Mouse (Mus musculus) liver, embryonic 15.5 days (tissue): ENCODE data around the gene Dynll2. TPM values are rescaled to one million over a fixed set of nuclear protein-coding genes. Genes with fewer than 3 reads are reported as not detected.

Experiments
- ATAC-seq: fragments of 200-750 bp; cut with Nextera tagmentation; 2 replicates; pipeline ENCODE4 v1.8.0; 2017; ENCODE audit warnings: moderate number of reproducible peaks, mild to moderate bottlenecking, moderate library complexity; ENCODE audit not compliant: insufficient read depth
- H3K27ac ChIP-seq: fragments of 300-500 bp; sonication (generic); replicated peaks from 2 replicates; pipeline ENCODE4 v1.5.1; 2015; ENCODE audit warnings: mild to moderate bottlenecking, inconsistent platforms
- H3K27me3 ChIP-seq: fragments of 300-500 bp; sonication (generic); 2 replicates; pipeline ENCODE4 v1.6.1; 2015; ENCODE audit warnings: mild to moderate bottlenecking, inconsistent platforms
- H3K36me3 ChIP-seq: fragments of 300-500 bp; sonication (generic); replicated peaks from 2 replicates; pipeline ENCODE4 v1.6.1; 2015; ENCODE audit warnings: moderate library complexity, mild to moderate bottlenecking, inconsistent platforms
- H3K4me1 ChIP-seq: fragments of 300-500 bp; sonication (generic); replicated peaks from 2 replicates; pipeline ENCODE4 v1.6.1; 2015; ENCODE audit warnings: inconsistent platforms
- H3K4me2 ChIP-seq: fragments of 300-500 bp; sonication (generic); 2 replicates; pipeline ENCODE4 v1.6.1; 2015; ENCODE audit warnings: moderate library complexity, mild to moderate bottlenecking, inconsistent platforms
- H3K4me3 ChIP-seq: fragments of 300-500 bp; sonication (generic); replicated peaks from 2 replicates; pipeline ENCODE4 v1.5.1; 2015; ENCODE audit warnings: mild to moderate bottlenecking, inconsistent platforms
- H3K9ac ChIP-seq: fragments of 300-500 bp; sonication (generic); 2 replicates; pipeline ENCODE4 v1.6.1; 2015; ENCODE audit warnings: moderate library complexity, mild to moderate bottlenecking, inconsistent platforms
- H3K9me3 ChIP-seq: fragments of 300-500 bp; sonication (generic); replicated peaks from 2 replicates; pipeline ENCODE4 v1.6.1; 2016; ENCODE audit warnings: inconsistent platforms
- WGBS: fragments of 180-500 bp; shearing (Covaris S2); methylation state at CpG from one replicate; pipeline ENCODE4 v1.1.7; 2015; ENCODE audit warnings: mixed read lengths; ENCODE audit not compliant: insufficient replicate concordance; 5-methylcytosine and 5-hydroxymethylcytosine counted together
- polyA plus RNA-seq: library from polyadenylated mRNA; unstranded; fragments of >200 nt; fragmentation: Nextera tagmentation; extraction: Ambion mirVana; gene quantifications from 2 replicates; pipeline ENCODE4 v1.2.1, GENCODE M21; 2015

Dynll2 gene
- polyA plus RNA-seq: 6.6 and 6.9 TPM in 2 replicates

DNA sequence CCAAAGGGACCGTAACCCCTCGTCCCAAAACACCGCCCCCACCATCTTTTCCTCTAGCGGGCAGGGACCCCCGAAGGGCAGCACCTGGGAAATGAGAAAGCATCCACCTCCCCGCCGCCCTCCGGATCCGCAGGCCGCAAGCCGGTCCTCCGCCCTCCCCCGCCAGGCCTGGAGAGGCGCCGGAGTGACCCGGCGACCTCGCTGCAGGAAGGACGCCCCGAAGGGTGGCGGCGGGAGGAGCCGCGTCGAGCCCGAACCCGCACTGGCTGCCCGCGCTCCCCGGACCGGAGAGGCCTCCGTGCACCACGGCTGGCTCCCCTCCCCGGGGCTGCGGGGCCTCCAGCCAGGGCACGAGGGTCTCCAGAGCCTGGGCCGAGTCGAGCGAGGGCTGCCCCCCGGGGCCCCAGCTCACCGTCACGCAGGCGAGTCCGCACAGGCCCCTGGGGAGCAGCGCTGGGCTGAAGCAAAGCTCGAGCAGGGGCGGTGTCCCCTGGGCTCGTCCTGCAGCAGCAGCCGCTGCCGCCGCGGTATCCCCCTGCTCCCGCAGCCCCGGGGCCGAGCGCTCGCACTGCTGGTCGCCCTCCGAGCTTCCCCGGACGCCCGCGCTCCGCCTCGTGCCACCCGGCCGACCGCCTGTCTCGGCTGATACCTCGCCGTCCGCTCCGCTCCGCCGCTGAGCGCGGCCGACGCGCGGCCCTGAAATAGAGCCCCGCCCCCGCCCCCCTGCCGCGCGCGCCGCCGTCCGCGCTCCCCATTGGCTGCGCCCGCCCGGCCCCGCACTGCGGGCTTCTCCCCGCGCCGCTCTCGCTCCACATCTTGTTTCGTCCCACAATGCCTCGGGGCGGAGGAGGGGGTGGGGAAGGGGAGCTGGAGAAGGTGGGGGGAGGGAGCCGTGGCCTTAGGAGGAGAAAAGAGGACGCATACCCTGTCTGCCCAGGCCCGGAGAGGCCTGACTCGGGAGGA lies at the start of gene Dynll2:
Gene Dynll2 (minus strand): TSS at position 703 of the 963 bp plus-strand sequence.
- Histone ChIP-seq H3K9me3 (no peaks in the 10 kb centered on the region), H3K27ac (peak within 1 kb of the TSS; percentile 86), H3K4me1 (peaks cover 33% of the 10 kb centered on the region), H3K4me3 (peak within 1 kb of the TSS; percentile 90), H3K27me3 (no peaks in the 10 kb centered on the region; the same call in 1 of the 2 replicates), H3K9ac (peak within 1 kb of the TSS; percentile 90), H3K4me2 (peak within 1 kb of the TSS; percentile 98), H3K36me3 (peaks cover 19% of the 10 kb centered on the region)
- ATAC-seq: peak; percentile 91
- under 1% methylated on average over 107 of the region's 107 CpGs for WGBS

DNA sequence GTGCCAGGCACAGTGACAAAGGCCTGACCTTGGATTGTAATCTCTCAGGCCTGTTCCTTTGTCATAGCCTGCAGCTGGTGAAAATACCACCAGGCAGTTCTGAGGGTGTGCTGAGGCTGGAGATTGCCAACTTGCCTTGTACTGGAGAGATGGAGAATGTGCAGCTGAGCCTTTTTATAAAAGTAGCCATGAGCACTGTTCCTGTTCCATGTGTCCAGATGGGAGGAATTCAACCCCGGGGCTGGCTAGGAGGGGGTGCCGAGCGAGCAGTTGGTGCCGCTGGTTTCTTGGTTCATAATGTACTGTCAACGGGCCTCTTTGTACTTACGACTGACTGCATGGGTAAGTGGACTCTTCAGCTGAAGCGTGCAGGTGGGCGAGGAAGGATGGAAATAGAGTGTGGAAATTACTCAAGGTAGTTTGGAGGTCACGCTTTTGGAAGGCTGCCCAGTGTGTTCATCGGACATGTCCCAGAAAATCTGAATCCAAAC lies 49.5 kb upstream of the Dynll2 start:
- Histone ChIP-seq H3K4me2 (no peak overlapping the region), H3K27ac (no peak overlapping the region), H3K36me3 (no peaks in the 10 kb centered on the region), H3K9ac (no peak overlapping the region), H3K27me3 (no peaks in the 10 kb centered on the region), H3K4me1 (no peaks in the 10 kb centered on the region), H3K9me3 (no peaks in the 10 kb centered on the region), H3K4me3 (no peak overlapping the region)
- ATAC-seq: no peak
- WGBS: 82% methylated on average over 10 of the region's 10 CpGs

DNA sequence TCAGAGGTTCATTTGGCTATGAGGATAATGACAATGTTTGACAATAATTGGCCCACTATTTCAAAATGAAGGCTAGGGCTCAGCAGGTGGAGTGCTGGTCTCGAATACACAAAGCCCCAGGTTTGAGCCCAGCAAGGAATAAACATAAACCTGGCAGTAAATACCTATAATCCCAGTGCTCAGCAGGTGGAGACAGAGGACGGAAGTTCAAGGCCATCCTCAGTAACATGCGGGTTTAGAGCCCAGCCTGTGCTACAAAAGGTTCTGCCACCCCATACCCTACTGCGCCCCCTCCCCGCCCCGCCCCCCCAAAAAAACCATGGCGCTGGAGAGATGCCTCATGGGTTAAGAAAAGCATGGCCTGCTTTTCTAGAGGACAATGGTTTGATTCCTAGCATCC lies 48.6 kb upstream of the Dynll2 start:
- H3K4me2 ChIP-seq: no peak overlapping the region
- no peaks in the 10 kb centered on the region for H3K36me3 ChIP-seq
- 54% methylated on average over 7 of the region's 7 CpGs for WGBS
- no peak overlapping the region for H3K4me3 ChIP-seq
- no peak for ATAC-seq
- H3K9ac ChIP-seq: no peak overlapping the region
- no peak overlapping the region for H3K27ac ChIP-seq
- no peaks in the 10 kb centered on the region for H3K27me3 ChIP-seq
- H3K9me3 ChIP-seq: no peaks in the 10 kb centered on the region
- no peaks in the 10 kb centered on the region for H3K4me1 ChIP-seq

DNA sequence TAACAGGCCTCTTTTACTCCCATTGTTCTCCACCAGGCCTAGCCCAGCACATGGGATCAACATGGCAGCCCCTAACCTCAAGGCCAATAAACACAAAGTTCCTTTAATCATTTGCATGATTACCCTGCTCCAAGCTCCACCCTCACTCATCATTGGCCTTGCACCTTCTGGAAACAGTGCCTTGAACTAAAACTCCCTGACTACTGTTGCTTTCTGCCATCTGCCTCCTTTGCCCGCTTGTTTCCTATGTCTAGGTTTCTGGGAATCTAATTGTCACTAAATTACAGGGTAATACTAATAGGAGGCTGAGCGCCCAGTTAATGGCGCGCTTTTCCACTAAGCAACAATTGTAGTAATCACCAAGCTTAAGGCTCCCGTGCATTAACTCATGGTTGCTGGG lies 44.4 kb upstream of the Dynll2 start:
- ATAC-seq: no peak
- H3K27me3 ChIP-seq: no peaks in the 10 kb centered on the region
- H3K27ac ChIP-seq: no peak overlapping the region
- no peak overlapping the region for H3K4me2 ChIP-seq
- H3K36me3 ChIP-seq: no peaks in the 10 kb centered on the region
- H3K9me3 ChIP-seq: no peaks in the 10 kb centered on the region
- H3K4me1 ChIP-seq: no peaks in the 10 kb centered on the region
- H3K4me3 ChIP-seq: no peak overlapping the region
- WGBS: 82% methylated on average over 5 of the region's 5 CpGs
- H3K9ac ChIP-seq: no peak overlapping the region

DNA sequence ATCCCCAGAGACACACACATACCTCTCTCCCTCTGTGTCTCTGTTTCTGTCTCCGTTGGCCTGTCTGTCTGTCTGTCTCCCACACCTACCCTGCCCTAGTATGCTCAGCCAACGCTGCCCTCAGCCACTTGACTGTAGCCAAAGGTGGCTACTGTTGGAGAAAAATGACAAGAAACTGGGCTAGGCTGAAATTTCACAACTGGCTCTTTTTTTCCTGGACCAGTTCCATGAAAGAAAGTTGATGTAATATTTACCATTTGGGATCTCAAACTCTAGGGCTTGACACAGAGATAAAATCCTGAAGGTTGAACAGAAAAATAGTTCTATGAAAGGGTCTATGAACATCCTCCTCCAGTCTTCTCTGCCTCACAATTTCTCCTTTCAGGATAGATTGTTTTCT lies 43.5 kb upstream of the Dynll2 start:
- no peaks in the 10 kb centered on the region for H3K9me3 ChIP-seq
- no peak overlapping the region for H3K4me2 ChIP-seq
- no peaks in the 10 kb centered on the region for H3K27me3 ChIP-seq
- no peaks in the 10 kb centered on the region for H3K36me3 ChIP-seq
- H3K4me1 ChIP-seq: no peaks in the 10 kb centered on the region
- H3K27ac ChIP-seq: no peak overlapping the region
- WGBS: 64% methylated on average over 2 of the region's 2 CpGs
- no peak overlapping the region for H3K9ac ChIP-seq
- no peak for ATAC-seq
- H3K4me3 ChIP-seq: no peak overlapping the region

DNA sequence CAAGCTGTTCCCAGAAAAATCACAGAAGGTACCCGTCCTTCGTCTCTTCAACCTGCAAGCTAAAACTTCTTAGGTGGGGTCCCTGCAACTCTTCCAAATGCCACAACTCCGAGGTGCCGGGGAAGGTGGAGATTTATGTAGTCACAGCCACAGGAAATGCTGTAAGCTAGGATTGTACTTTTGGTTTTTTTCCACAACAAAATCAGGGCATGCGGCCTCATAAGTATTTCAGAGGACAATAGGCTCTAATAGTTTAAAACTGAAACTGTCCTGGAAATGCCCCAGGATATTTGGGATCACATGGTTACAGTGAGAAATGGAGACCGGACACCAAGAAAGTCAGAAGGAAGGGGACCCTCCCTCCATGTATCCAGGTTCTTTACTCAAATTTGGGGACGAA lies 42.9 kb upstream of the Dynll2 start:
- Histone ChIP-seq H3K4me1 (no peaks in the 10 kb centered on the region), H3K27ac (no peak overlapping the region), H3K27me3 (no peaks in the 10 kb centered on the region), H3K4me3 (no peak overlapping the region), H3K9me3 (no peaks in the 10 kb centered on the region), H3K36me3 (no peaks in the 10 kb centered on the region), H3K9ac (no peak overlapping the region), H3K4me2 (no peak overlapping the region)
- no peak for ATAC-seq
- WGBS: 57% methylated on average over 7 of the region's 7 CpGs

DNA sequence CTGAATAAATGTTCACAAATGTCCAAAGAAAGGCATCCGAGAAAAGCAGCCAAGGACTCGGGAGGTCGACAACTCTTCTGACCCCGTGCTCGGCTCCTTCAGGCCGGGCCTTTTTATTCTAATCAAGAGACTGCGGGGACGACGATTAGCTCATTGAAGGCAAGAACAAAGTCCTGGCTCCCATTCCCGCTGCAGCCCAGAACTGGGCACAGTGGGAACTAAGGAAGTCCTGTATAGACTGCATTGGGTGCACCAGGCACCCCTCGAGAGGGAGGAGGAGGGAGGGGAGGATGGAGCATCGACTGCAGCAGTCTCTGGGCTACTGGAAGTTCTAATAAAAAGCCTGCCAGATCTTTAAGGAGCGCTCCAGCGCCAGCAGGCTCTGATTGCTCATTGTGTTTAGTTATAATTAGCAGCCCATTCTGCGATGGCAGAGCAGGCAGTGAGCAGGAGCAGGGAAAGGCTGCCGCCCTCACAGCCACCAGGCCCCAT lies 40.9 kb upstream of the Dynll2 start:
- ATAC-seq: no peak

DNA sequence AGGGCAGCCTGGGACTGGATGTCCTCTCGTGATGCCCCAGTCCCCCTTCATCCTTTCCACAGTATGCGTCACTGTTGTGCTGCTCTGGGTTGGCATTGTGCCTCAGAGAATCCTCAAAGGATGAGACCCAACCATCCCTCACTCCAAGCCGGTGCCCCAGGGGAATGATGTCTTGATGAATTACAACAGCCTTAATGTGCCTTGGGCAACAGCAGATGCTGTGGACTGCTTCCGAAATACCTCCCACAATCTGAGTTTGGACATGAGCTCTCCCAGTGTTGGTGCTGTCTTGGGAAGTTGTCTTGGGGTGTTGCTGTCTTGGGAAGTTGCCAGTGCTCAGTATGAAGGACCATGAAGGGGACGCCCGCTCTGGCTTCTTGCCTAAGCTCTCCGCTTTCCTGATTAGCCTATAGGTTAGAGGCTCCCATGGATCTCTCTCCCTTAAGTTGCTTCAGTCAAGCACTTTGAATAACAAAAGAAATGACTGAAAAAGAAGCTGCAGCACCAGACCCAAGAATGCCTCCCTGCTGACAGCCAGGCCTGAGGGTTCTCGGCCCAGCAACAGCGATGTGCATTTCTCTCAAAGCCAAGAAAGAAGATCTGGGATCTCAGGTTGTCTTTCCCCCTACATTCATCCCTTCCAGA lies 40.2 kb upstream of the Dynll2 start:
- H3K9me3 ChIP-seq: no peaks in the 10 kb centered on the region
- no peak overlapping the region for H3K9ac ChIP-seq
- no peak for ATAC-seq
- H3K27me3 ChIP-seq: no peaks in the 10 kb centered on the region
- WGBS: 70% methylated on average over 9 of the region's 9 CpGs
- H3K36me3 ChIP-seq: no peaks in the 10 kb centered on the region
- no peak overlapping the region for H3K4me3 ChIP-seq
- H3K27ac ChIP-seq: no peak overlapping the region
- H3K4me1 ChIP-seq: no peaks in the 10 kb centered on the region
- no peak overlapping the region for H3K4me2 ChIP-seq

More for the DNA sequence above, 40.9 kb upstream of the Dynll2 start:
- H3K9me3 ChIP-seq: no peaks in the 10 kb centered on the region
- H3K4me1 ChIP-seq: no peaks in the 10 kb centered on the region
- WGBS: 46% methylated on average over 16 of the region's 16 CpGs
- H3K4me3 ChIP-seq: no peak overlapping the region
- H3K27ac ChIP-seq: no peak overlapping the region
- no peak overlapping the region for H3K4me2 ChIP-seq
- H3K9ac ChIP-seq: no peak overlapping the region
- no peaks in the 10 kb centered on the region for H3K27me3 ChIP-seq
- H3K36me3 ChIP-seq: no peaks in the 10 kb centered on the region

DNA sequence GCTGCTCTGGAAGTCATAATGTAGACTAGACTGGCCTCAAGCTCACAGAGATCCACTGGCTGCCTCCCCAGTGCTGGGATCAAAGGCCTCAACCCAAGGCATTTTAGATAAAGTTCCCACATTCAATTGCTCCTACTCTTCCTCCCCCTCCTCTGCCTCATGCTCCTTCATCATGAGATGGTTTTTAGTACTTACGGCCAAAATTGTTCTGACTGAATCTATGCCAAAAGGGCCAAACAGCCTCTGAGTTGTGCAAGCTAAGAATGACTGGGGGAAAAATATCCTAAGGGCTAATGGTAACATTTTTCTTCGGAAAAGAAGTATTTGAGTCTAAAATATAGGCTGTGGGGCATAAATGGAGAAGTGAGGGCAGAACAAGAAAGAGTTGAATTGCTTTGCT lies 36.6 kb upstream of the Dynll2 start:
- Histone ChIP-seq H3K27ac (no peak overlapping the region), H3K9me3 (no peaks in the 10 kb centered on the region), H3K4me2 (no peak overlapping the region), H3K4me3 (no peak overlapping the region), H3K27me3 (no peaks in the 10 kb centered on the region), H3K4me1 (no peaks in the 10 kb centered on the region), H3K36me3 (no peaks in the 10 kb centered on the region), H3K9ac (no peak overlapping the region)
- WGBS: 62% methylated on average over 2 of the region's 2 CpGs
- ATAC-seq: no peak

DNA sequence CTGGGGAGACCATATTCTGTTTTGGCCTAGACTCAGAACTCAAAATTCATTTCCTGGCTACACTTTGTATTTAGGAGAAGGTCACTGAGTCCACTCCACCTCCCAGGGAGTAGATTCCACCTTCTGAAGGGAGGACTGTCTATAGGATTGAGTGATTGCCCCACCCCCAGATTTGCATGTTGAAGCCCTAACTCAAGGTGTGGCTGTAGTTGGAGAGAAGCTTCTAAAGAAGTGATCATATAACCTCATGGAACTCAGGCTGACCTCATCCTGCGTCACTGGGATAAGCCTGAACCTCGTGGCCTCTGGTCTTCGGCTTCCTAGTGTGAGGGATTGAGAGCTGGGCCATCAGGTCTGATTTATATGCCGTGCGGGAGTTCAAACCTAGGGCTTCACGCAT lies 28.5 kb upstream of the Dynll2 start:
- H3K4me1 ChIP-seq: no peaks in the 10 kb centered on the region
- ATAC-seq: no peak
- H3K36me3 ChIP-seq: no peaks in the 10 kb centered on the region
- H3K27ac ChIP-seq: no peak overlapping the region
- no peak overlapping the region for H3K9ac ChIP-seq
- no peaks in the 10 kb centered on the region for H3K9me3 ChIP-seq
- H3K4me3 ChIP-seq: no peak overlapping the region
- no peak overlapping the region for H3K4me2 ChIP-seq
- H3K27me3 ChIP-seq: no peaks in the 10 kb centered on the region
- WGBS: 64% methylated on average over 6 of the region's 6 CpGs

DNA sequence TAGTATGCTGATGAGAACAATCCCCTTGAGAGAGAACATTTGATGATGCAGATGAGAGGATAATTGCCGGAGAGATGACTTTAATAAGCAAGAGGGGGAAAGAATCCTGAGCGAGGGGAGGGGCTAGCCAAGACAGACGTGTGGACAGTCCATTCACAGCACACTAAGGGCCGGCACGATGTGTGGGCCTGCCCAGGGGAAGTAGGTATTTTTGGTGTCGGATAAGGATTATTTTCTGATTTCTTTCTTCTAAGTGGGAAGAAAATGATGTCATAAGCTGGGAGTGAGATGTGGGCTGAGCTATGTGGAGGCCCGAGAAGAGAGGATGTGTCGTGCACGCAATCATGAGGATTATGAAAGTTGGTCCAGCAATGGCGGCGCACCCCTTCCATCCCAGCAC lies 27.8 kb upstream of the Dynll2 start:
- Histone ChIP-seq H3K9ac (no peak overlapping the region), H3K4me3 (no peak overlapping the region), H3K4me2 (no peak overlapping the region), H3K4me1 (no peaks in the 10 kb centered on the region), H3K9me3 (no peaks in the 10 kb centered on the region), H3K27me3 (no peaks in the 10 kb centered on the region; the same call in 1 of the 2 replicates), H3K27ac (no peak overlapping the region), H3K36me3 (no peaks in the 10 kb centered on the region)
- no peak for ATAC-seq
- 76% methylated on average over 11 of the region's 11 CpGs for WGBS
